Mouse (Mus musculus): ENCODE measurements around the gene Serpina3a. TPM values are rescaled to one million over a fixed set of nuclear protein-coding genes. Genes with fewer than 3 reads are reported as not detected.

Gene Serpina3a
- polyA plus RNA-seq, 2 experiments from 2014 or later = not detected

DNA sequence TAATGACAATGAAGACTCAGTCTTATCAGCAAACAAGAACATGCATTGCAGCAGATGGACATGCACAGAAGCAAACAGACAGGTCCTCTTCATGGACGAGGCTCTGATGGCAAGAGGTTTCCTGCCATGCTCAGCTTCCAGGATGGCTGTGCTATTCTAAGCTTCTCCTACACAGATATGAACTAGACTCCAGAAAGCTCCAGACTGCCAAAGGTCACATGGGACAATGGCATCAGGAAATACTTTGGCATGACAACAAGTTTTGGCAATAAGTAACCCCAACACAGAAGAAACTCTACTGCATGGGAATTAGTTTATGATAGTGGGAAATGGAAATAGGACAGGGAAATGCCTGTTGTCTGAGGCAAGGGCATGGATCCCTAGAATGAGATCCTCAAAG lies 30.8 kb downstream of the Serpina3a start:
- no peak for ATAC-seq

- ATAC-seq = no peak
Observed at GRCm38 (mm10) chr12:104145571-104145970, 33.0 kb downstream of the Serpina3a start.

GRCm38 (mm10) chr12:104151989-104152388 lies 39.5 kb downstream of the Serpina3a start:
- no peak for ATAC-seq

DNA sequence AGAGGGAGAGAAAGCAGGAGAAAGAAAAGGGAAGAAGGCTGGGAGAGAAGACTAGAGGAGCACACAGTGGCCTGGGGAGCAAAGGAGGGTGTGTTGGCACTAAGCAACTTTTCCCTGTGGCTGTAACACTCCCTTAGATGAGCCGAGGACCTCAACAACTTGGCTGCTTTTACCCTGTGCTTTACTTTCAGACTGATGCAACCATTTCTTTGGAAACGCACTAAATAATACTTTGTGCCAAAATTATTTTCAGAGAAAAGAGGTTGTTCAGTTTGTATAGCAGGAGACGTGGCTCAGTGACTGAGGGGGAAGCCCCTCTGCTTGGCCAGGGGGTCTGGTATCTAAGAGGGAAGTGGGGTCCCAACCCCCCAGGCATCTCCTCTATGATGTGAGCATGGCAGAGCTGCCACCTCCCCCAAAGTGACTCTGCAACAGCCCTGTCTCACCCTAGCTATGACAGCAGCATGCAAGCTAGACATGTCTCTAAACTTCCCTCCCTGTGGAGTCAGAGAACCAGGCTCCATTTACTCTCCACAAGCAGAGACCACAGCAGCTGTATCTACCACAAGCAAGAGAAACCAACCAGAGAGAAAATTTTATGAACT lies 40.6 kb downstream of the Serpina3a start:
- ATAC-seq = no peak

DNA sequence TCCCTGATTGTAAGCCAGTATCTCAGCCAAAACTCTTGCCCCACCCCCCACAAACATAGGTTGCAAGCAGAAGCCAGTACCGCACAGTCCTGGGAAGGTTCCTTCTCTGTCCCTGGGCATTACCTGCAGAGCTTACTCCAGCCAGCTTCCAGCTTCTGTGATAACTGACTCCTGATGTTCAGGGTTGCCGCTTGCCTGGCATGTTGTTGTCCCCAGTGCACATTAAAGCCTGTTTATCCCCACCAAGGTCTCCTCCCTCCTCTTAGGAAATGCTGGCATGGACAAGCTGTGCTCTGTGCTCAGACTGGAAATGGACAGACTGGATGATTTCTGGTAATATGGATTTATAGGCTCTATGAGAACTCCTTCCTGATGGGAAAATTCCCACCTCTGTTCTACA lies 41.1 kb downstream of the Serpina3a start, which contains the start of gene Serpina3c:
Serpina3c (minus strand) TSS at position 215 of the 400 bp plus-strand sequence.
- ATAC-seq = no peak

Other genes with a start within 250 kb of the Serpina3a start
- gene Serpina1a, start 249.2 kb upstream of the Serpina3a start, polyA plus RNA-seq (2017; shearing (Covaris generic)) = not detected
- gene Serpina1c, start 207.8 kb upstream of the Serpina3a start, polyA plus RNA-seq (2017; shearing (Covaris generic)) = not detected
- not detected for gene Serpina1e, start 153.7 kb upstream of the Serpina3a start, polyA plus RNA-seq (2017; shearing (Covaris generic))
- not detected for gene Serpina11, start 122.8 kb upstream of the Serpina3a start, polyA plus RNA-seq (2017; shearing (Covaris generic))
- 1 to 10 TPM; 1.1 to 1.3 TPM for gene Serpina9, start 99.0 kb upstream of the Serpina3a start, polyA plus RNA-seq (2017; shearing (Covaris generic))
- not detected for gene Serpina12, start 68.3 kb upstream of the Serpina3a start, polyA plus RNA-seq (2017; shearing (Covaris generic))
- not detected for gene Serpina5, start 11.6 kb upstream of the Serpina3a start, polyA plus RNA-seq (2017; shearing (Covaris generic))
- gene Serpina3b, start 15.3 kb downstream of the Serpina3a start, polyA plus RNA-seq (2017; shearing (Covaris generic)) = not detected
- gene Serpina3c, start 41.1 kb downstream of the Serpina3a start, polyA plus RNA-seq (2017; shearing (Covaris generic)) = not detected
- 10 to 100 TPM; 13.8 to 14.1 TPM for gene Serpina3f, start 101.8 kb downstream of the Serpina3a start, polyA plus RNA-seq (2017; shearing (Covaris generic))
- gene Serpina3g, start 123.5 kb downstream of the Serpina3a start, polyA plus RNA-seq (2017; shearing (Covaris generic)) = 100 to 1,000 TPM; 212 to 230 TPM
- not detected for gene Serpina3i, start 150.4 kb downstream of the Serpina3a start, polyA plus RNA-seq (2017; shearing (Covaris generic))
- gene Serpina3j, start 201.8 kb downstream of the Serpina3a start, polyA plus RNA-seq (2017; shearing (Covaris generic)) = not detected
- not detected for gene Serpina3k, start 225.8 kb downstream of the Serpina3a start, polyA plus RNA-seq (2017; shearing (Covaris generic))
- gene Serpina3m, start 225.8 kb downstream of the Serpina3a start, polyA plus RNA-seq (2017; shearing (Covaris generic)) = not detected